Mouse (Mus musculus) heart, embryonic 14.5 days (tissue): ENCODE data around the gene Lgi4. TPM values are rescaled to one million over a fixed set of nuclear protein-coding genes. Genes with fewer than 3 reads are reported as not detected.
A peak's percentile ranks its signal among the peaks of the same experiment; 100 is the strongest.

Experiments
- ATAC-seq: fragments of 200-750 bp; cut with Nextera tagmentation; 2 replicates; pipeline ENCODE4 v1.8.0; 2017; ENCODE audit warnings: low read depth, moderate TSS enrichment; ENCODE audit not compliant: insufficient number of reproducible peaks, insufficient read depth, low FRiP score
- H3K27ac ChIP-seq, 2 experiments: fragments of 200-500 bp in 1 of 2; fragments of 300-500 bp in 1 of 2; sonication (generic) in 1 of 2; replicated peaks in 1 of 2; 2 replicates each; pipeline ENCODE4 v1.5.1; 2012 to 2014; ENCODE audit warnings: low read depth in 2 of 2, low read length in 2 of 2, control low read depth in 1 of 2, mild to moderate bottlenecking in 1 of 2, mixed read lengths in 1 of 2; ENCODE audit not compliant: control insufficient read depth in 1 of 2, insufficient read depth in 1 of 2
- H3K27me3 ChIP-seq: fragments of 300-500 bp; sonication (generic); 2 replicates; pipeline ENCODE4 v1.6.1; 2014; ENCODE audit warnings: mild to moderate bottlenecking, low read length, control low read depth; ENCODE audit not compliant: control insufficient read depth, insufficient read depth
- H3K36me3 ChIP-seq: fragments of 300-500 bp; sonication (generic); 2 replicates; pipeline ENCODE4 v1.6.1; 2014; ENCODE audit warnings: mild to moderate bottlenecking, control low read depth, low read length, mixed read lengths; ENCODE audit not compliant: control insufficient read depth, insufficient read depth
- H3K4me1 ChIP-seq, 2 experiments: fragments of 200-500 bp in 1 of 2; fragments of 300-500 bp in 1 of 2; sonication (generic) in 1 of 2; 2 replicates each; pipeline ENCODE4 v1.6.1; 2012 to 2014; ENCODE audit warnings: low read length in 2 of 2, control low read depth in 1 of 2, mixed read lengths in 1 of 2; ENCODE audit not compliant: control insufficient read depth in 2 of 2, insufficient read depth in 2 of 2
- H3K4me2 ChIP-seq: fragments of 300-500 bp; sonication (generic); 2 replicates; pipeline ENCODE4 v1.6.1; 2014; ENCODE audit warnings: mild to moderate bottlenecking, low read length
- H3K4me3 ChIP-seq, 2 experiments: fragments of 200-500 bp in 1 of 2; fragments of 300-500 bp in 1 of 2; sonication (generic) in 1 of 2; 2 replicates each; pipeline ENCODE4 v1.5.1; 2012 to 2014; ENCODE audit warnings: low read length in 2 of 2, mild to moderate bottlenecking in 2 of 2, control low read depth in 1 of 2, low read depth in 1 of 2, moderate library complexity in 1 of 2; ENCODE audit not compliant: control insufficient read depth in 1 of 2, insufficient read depth in 1 of 2
- H3K9ac ChIP-seq: fragments of 300-500 bp; sonication (generic); 2 replicates; pipeline ENCODE4 v1.6.1; 2014; ENCODE audit warnings: mild to moderate bottlenecking, low read length
- H3K9me3 ChIP-seq: fragments of 300-500 bp; sonication (generic); 2 replicates; pipeline ENCODE4 v1.6.1; 2016; ENCODE audit warnings: low read length, control low read depth; ENCODE audit not compliant: control insufficient read depth
- WGBS: fragments of 180-500 bp; shearing (Covaris S2); extraction: QIAGEN DNeasy Blood & Tissue Kit; methylation state at CpG from one replicate; pipeline ENCODE4 v1.1.7; 2014; 5-methylcytosine and 5-hydroxymethylcytosine counted together
- microRNA-seq: library from miRNA; unstranded; fragments of <30 nt; microRNA quantifications from one replicate; pipeline ENCODE4, GENCODE M21; 2016
- polyA plus RNA-seq: library from polyadenylated mRNA; unstranded; fragments of >200 nt; fragmentation: Nextera tagmentation; extraction: Ambion mirVana; gene quantifications from 2 replicates; pipeline ENCODE4 v1.2.1, GENCODE M21; 2014

The Lgi4 gene
- polyA plus RNA-seq, 1 experiment from 2014 or later = not detected

DNA sequence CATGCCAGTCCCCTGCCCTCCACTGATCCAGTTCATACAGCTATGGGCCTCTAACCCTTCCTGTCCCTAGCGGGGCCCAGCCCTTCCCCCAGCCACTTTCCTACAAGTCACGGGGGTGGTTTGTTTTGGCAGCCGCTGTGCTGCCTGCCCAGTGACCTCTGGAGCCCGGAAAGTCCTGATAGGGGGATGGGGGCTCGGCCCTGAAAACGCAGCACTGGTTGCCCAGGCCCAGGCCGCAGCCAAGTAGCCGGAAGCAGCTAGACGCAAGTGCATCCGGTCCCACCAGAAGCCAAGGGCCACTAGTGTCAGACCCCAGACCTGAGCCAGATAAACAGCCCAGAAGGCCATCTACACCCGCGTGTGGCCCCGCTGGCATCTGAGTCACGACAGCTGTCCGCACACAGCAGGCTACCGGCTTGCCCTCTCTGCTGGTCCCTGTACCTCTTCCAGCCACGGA is 56.5 kb downstream of the Lgi4 start:
- no peaks in the 10 kb centered on the region for H3K36me3 ChIP-seq
- peak overlapping the region; percentile 27 for H3K4me2 ChIP-seq
- H3K27ac ChIP-seq = peak overlapping the region; percentile 60 to 74
- no peaks in the 10 kb centered on the region for H3K9me3 ChIP-seq
- no peaks in the 10 kb centered on the region for H3K27me3 ChIP-seq
- no peak overlapping the region for H3K4me3 ChIP-seq
- peak overlapping the region; percentile 53; the same call in 1 of the 2 replicates for H3K9ac ChIP-seq
- 14% methylated on average over 17 of the region's 17 CpGs for WGBS
- peak; percentile 77 for ATAC-seq
- H3K4me1 ChIP-seq = peaks cover 14 to 25% of the 10 kb centered on the region in 2 experiments

DNA sequence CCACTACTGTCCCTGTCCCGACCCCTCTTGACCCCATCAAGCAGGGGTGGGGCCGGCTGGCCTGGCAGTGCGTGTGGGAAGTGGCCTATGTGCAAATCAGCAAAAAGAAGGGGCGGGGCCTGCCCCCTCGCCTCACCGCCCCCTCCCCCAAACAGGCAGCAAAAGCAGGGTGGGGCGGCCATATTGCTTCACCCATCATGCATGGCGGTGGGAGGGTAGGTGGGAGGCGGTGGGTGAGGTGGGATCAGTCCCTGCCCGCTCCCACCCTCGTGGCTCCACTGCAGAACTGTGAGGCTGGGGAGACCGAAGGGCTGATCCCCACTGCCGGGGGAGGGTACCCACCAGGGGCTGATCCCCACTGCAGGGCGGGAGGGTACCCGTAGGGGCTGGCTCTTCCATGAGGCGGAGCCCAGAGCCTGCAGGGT is 57.6 kb downstream of the Lgi4 start:
- WGBS = 47% methylated on average over 12 of the region's 16 CpGs

DNA sequence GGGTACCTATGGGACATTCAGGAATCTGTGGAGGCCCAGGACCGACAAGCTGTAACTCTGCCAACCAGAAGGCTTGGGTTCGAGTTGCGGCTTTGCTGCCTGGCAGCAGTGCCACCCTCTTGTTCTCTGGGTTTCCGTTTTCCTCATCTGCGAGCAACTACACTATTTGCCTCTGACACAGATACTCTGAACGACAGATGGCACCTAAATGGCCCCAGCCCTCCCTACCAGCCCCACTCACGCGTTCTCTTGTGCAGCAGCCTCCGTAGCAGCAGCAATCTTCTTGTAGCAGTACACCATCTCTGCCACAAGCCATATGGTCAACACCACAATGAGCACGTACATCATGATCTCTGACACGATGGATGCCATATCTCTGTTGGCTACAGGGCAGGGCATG is 58.3 kb downstream of the Lgi4 start:
- Histone ChIP-seq H3K36me3 (no peaks in the 10 kb centered on the region), H3K4me1 (peaks cover 11 to 17% of the 10 kb centered on the region in 2 experiments), H3K9ac (no peak overlapping the region), H3K9me3 (no peaks in the 10 kb centered on the region), H3K4me3 (no peak overlapping the region), H3K27me3 (no peaks in the 10 kb centered on the region), H3K4me2 (no peak overlapping the region), H3K27ac (no peak overlapping the region)
- no peak for ATAC-seq
- WGBS = 90% methylated on average over 11 of the region's 11 CpGs

More for the DNA sequence above, 57.6 kb downstream of the Lgi4 start:
- H3K4me2 ChIP-seq = no peak overlapping the region
- H3K27me3 ChIP-seq = no peaks in the 10 kb centered on the region
- H3K4me1 ChIP-seq = peaks cover 14 to 18% of the 10 kb centered on the region in 2 experiments
- no peak overlapping the region; a peak in 1 of 4 replicates for H3K27ac ChIP-seq
- H3K9ac ChIP-seq = no peak overlapping the region
- H3K9me3 ChIP-seq = no peaks in the 10 kb centered on the region
- H3K4me3 ChIP-seq = no peak overlapping the region
- no peaks in the 10 kb centered on the region for H3K36me3 ChIP-seq
- no peak for ATAC-seq

DNA sequence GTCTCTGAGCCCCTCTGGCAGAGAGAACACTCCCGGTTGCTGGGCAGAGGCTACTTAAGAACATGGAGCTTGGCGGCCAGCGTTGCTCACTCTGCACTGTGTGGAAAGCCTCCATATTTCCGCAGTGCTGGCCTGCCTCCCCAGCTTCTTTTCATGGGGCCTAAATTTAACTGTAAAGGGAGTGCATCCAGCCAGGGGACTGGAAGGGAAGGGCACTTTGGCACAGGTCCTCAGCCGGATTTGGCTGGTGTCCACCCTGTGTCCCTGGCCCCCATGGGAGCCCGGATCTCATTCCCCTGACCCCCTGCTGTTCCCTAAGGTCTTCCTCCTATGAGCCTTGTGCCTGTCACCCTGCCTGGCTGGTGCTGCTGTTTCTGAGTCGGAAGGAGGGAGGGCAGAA is 59.3 kb downstream of the Lgi4 start:
- Histone ChIP-seq H3K36me3 (no peaks in the 10 kb centered on the region), H3K9ac (no peak overlapping the region; the same call in 1 of the 2 replicates), H3K9me3 (no peaks in the 10 kb centered on the region), H3K27me3 (no peaks in the 10 kb centered on the region), H3K4me1 (peaks cover 11 to 17% of the 10 kb centered on the region in 2 experiments), H3K4me3 (no peak overlapping the region), H3K4me2 (no peak overlapping the region), H3K27ac (no peak overlapping the region)
- 59% methylated on average over 7 of the region's 7 CpGs for WGBS
- ATAC-seq = no peak

DNA sequence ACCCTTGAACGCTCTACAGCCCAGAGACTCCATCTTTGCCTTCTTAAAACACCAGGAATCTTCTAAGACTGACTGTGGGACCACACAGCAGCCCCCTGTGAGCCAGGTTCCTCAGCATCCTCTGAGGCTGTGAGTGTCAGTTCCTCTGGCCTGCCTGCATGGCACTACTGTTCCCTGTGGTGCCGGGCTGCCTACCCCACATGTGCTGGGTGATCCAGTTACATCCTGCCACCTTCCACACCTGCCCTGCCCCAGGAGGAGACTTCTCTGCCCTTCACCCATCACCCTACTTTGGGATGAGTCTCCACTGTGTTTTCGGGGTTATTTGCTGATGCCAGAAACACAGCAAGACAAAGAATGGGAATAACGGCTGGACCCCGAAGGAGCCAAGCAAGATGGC is 60.4 kb downstream of the Lgi4 start:
- no peak for ATAC-seq
- 78% methylated on average over 5 of the region's 5 CpGs for WGBS
- H3K4me3 ChIP-seq = no peak overlapping the region
- H3K4me2 ChIP-seq = no peak overlapping the region
- no peaks in the 10 kb centered on the region for H3K27me3 ChIP-seq
- no peaks in the 10 kb centered on the region for H3K9me3 ChIP-seq
- H3K4me1 ChIP-seq = peaks cover 11 to 16% of the 10 kb centered on the region in 2 experiments
- no peak overlapping the region for H3K27ac ChIP-seq
- no peaks in the 10 kb centered on the region for H3K36me3 ChIP-seq
- H3K9ac ChIP-seq = no peak overlapping the region

Small RNA genes within 50 kb of the gene (microRNA-seq; reads per million reads assigned to microRNA genes)
- gene Mir7050 = not detected

Other genes with a start within 250 kb of the Lgi4 start
- 0.16 TPM in 1 of 2 replicates, not detected in the other for gene Ffar2, start 235.6 kb upstream of the Lgi4 start, polyA plus RNA-seq
- not detected in 2 replicates for gene Ffar3, start 203.2 kb upstream of the Lgi4 start, polyA plus RNA-seq
- gene Ffar1, start 197.8 kb upstream of the Lgi4 start, polyA plus RNA-seq = not detected in 2 replicates
- 0.16 TPM in 1 of 2 replicates, not detected in the other for gene Cd22, start 179.0 kb upstream of the Lgi4 start, polyA plus RNA-seq
- 0.15 TPM in 1 of 2 replicates, not detected in the other for gene Mag, start 144.5 kb upstream of the Lgi4 start, polyA plus RNA-seq
- gene Hamp2, start 134.7 kb upstream of the Lgi4 start, polyA plus RNA-seq = not detected in 2 replicates
- gene Hamp, start 115.3 kb upstream of the Lgi4 start, polyA plus RNA-seq = not detected in 2 replicates
- gene Usf2, start 102.5 kb upstream of the Lgi4 start, polyA plus RNA-seq = 17.2 and 19.6 TPM in 2 replicates
- 6.1 and 6.7 TPM in 2 replicates for gene Lsr, start 85.9 kb upstream of the Lgi4 start, polyA plus RNA-seq
- 0.30 and 0.89 TPM in 2 replicates for gene Fam187b, start 85.6 kb upstream of the Lgi4 start, polyA plus RNA-seq
- 34.3 and 36.1 TPM in 2 replicates for gene Fxyd5, start 16.9 kb upstream of the Lgi4 start, polyA plus RNA-seq
- gene Fxyd7, start 7.9 kb upstream of the Lgi4 start, polyA plus RNA-seq = 1.6 and 1.9 TPM in 2 replicates
- 1,215 and 1,293 TPM in 2 replicates for gene Fxyd1, start 2.1 kb upstream of the Lgi4 start, polyA plus RNA-seq
- gene Fxyd3, start 17.4 kb downstream of the Lgi4 start, polyA plus RNA-seq = 0.58 and 0.82 TPM in 2 replicates
- 1.4 and 2.0 TPM in 2 replicates for gene Hpn, start 55.9 kb downstream of the Lgi4 start, polyA plus RNA-seq
- 3.4 and 3.7 TPM in 2 replicates for gene Scn1b, start 67.7 kb downstream of the Lgi4 start, polyA plus RNA-seq
- gene Gramd1a, start 96.6 kb downstream of the Lgi4 start, polyA plus RNA-seq = 45.9 and 51.4 TPM in 2 replicates
- gene Scgb2b2, start 231.2 kb downstream of the Lgi4 start, polyA plus RNA-seq = not detected in 2 replicates
- not detected in 2 replicates for gene Scgb1b2, start 232.5 kb downstream of the Lgi4 start, polyA plus RNA-seq